Mouse (Mus musculus): ENCODE results near the gene Pear1. TPM values are rescaled to one million over a fixed set of nuclear protein-coding genes. Genes with fewer than 3 reads are reported as not detected.

Gene Pear1
- polyA plus RNA-seq, 1 experiment from 2014 or later: 19.9 TPM

GRCm38 (mm10) chr3:87796736-87797334, 27.3 kb downstream of the Pear1 start, which contains the start of gene Insrr:
Gene Insrr, plus strand, starts transcription at chr3:87796951.
- no peaks in the 10 kb centered on the region for H3K36me3 ChIP-seq
- H3K4me3 ChIP-seq: peak within 1 kb of the TSS; percentile 53
- peaks cover 100% of the 10 kb centered on the region for H3K27me3 ChIP-seq (ENCODE audit: insufficient read depth, poor library complexity, severe bottlenecking)
- peak within 1 kb of the TSS; percentile 67; the same call in 1 of the 2 replicates for H3K27ac ChIP-seq
- no peaks in the 10 kb centered on the region for H3K9me3 ChIP-seq
- peaks cover 35% of the 10 kb centered on the region for H3K4me1 ChIP-seq (replicated peaks)
- peak; percentile 51 for DNase-seq (ENCODE audit: low spot score)
- 1% methylated on average over 29 of the region's 29 CpGs for WGBS

GRCm38 (mm10) chr3:87795336-87796277, 28.5 kb downstream of the Pear1 start:
- peak overlapping the region; percentile 66; the same call in 1 of the 2 replicates for H3K27ac ChIP-seq

DNA sequence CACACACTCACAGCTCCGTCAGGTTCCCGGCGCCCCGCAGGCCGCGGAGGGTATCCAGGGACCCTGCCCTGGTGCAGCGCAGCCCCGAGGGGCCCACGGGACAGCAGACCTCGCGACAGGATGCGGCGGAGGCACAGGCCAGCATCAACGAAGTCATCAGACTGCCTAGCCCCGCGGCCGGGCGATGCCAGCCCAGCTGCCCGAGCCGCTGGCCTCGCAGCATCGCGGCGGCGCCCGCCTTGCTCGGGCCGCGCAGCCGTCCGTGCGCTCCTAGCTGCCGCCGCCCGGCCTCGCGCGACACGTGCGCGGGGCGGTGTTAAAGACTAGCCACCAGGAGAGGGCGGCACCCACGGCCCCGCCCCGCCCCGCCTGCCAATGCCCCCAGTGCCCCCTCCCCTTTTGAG, 29.2 kb downstream of the Pear1 start, which contains the start of gene Ntrk1:
Ntrk1 (minus strand) TSS at position 241 of the 404 bp plus-strand sequence.
- Histone ChIP-seq H3K27ac (peak within 1 kb of the TSS; percentile 66), H3K4me3 (peak within 1 kb of the TSS; percentile 46), H3K36me3 (no peaks in the 10 kb centered on the region), H3K27me3 (ENCODE audit: insufficient read depth, poor library complexity, severe bottlenecking) (peaks cover 99% of the 10 kb centered on the region), H3K9me3 (no peaks in the 10 kb centered on the region), H3K4me1 (replicated peaks) (peaks cover 46% of the 10 kb centered on the region)
- DNase-seq (ENCODE audit: low spot score): peak; percentile 36
- under 1% methylated on average over 47 of the region's 47 CpGs for WGBS

More at GRCm38 (mm10) chr3:87795336-87796277, 28.5 kb downstream of the Pear1 start:
- Histone ChIP-seq H3K27me3 (ENCODE audit: insufficient read depth, poor library complexity, severe bottlenecking) (peaks cover 100% of the 10 kb centered on the region), H3K4me3 (peak overlapping the region; percentile 46), H3K4me1 (replicated peaks) (peaks cover 43% of the 10 kb centered on the region), H3K9me3 (no peaks in the 10 kb centered on the region), H3K36me3 (no peaks in the 10 kb centered on the region)
- peak; percentile 81 for DNase-seq (ENCODE audit: low spot score)
- 15% methylated on average over 33 of the region's 33 CpGs for WGBS

- DNase-seq (ENCODE audit: low spot score): no peak
- no peaks in the 10 kb centered on the region for H3K9me3 ChIP-seq
- H3K27ac ChIP-seq: peak overlapping the region; percentile 45; the same call in 1 of the 2 replicates
- peak overlapping the region; percentile 2; the same call in 1 of the 2 replicates for H3K4me3 ChIP-seq
- H3K27me3 ChIP-seq (ENCODE audit: insufficient read depth, poor library complexity, severe bottlenecking): peaks cover 68% of the 10 kb centered on the region
- no peaks in the 10 kb centered on the region for H3K36me3 ChIP-seq
- WGBS: 30% methylated on average over 5 of the region's 5 CpGs
- H3K4me1 ChIP-seq (replicated peaks): peaks cover 47% of the 10 kb centered on the region
These were observed 34.3 kb downstream of the Pear1 start for GRCm38 (mm10) chr3:87789768-87790167.

- Histone ChIP-seq H3K36me3 (no peaks in the 10 kb centered on the region), H3K27me3 (ENCODE audit: insufficient read depth, poor library complexity, severe bottlenecking) (peaks cover 63% of the 10 kb centered on the region), H3K27ac (peak overlapping the region; percentile 45), H3K4me3 (0 out of 2 replicates have a peak overlapping the region, but pooled peaks have one; percentile 2), H3K4me1 (replicated peaks) (peaks cover 42% of the 10 kb centered on the region), H3K9me3 (no peaks in the 10 kb centered on the region)
- no peak for DNase-seq (ENCODE audit: low spot score)
- 62% methylated on average over 1 of the region's 1 CpGs for WGBS
These were observed 34.9 kb downstream of the Pear1 start for GRCm38 (mm10) chr3:87789248-87789647.

DNA sequence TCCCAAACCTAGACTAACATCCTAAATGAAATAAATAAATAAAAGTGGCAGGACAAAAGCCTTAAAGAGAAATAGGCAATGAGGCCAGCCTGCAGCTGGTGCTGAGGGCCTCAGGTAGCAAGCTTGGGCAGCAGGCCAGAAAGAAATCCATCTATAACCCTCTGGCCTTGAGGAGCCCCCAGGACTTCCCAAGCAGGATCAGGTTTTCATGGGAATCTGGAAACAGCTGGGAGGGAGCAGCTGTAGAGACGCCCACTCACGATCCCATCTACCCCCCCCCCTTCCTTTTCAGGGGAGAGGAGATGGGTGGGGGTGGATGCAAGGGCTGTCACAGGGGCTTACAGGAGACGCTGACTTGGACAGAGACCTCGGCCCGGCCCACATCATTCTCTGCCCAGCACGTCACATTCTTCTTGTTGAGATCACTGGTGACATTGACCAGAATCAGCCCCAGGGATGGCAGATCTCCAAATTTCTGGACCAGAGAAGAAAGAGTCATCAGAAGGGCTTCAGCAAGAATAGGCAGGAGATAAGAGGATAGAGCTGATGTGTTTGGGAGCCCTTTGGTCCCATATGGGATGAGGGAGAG, 38.4 kb downstream of the Pear1 start:
- H3K36me3 ChIP-seq: no peaks in the 10 kb centered on the region
- H3K4me1 ChIP-seq (replicated peaks): peaks cover 43% of the 10 kb centered on the region
- H3K27me3 ChIP-seq (ENCODE audit: insufficient read depth, poor library complexity, severe bottlenecking): peaks cover 38% of the 10 kb centered on the region
- no peak for DNase-seq (ENCODE audit: low spot score)
- H3K27ac ChIP-seq: no peak overlapping the region
- no peaks in the 10 kb centered on the region for H3K9me3 ChIP-seq
- H3K4me3 ChIP-seq: no peak overlapping the region
- WGBS: 64% methylated on average over 6 of the region's 6 CpGs

DNA sequence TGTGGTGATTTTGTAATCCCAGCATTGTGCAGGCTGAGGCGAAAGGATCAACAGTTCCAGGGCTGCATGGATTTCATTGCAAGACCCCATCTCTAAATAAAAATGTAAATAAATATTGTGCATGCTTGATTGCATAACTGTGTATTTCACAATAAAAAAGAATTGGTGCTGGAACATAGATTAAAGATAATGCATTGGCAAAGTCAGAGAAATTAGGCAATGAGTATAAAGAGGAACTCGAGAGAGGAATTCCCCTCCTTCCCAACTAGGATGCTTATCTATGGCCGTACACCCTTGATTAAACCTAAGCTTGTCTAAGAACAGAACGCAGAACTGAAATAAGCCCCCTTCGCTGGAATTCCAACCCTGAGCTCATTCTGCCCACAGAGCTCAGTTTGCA, 39.0 kb downstream of the Pear1 start:
- Histone ChIP-seq H3K4me3 (no peak overlapping the region), H3K27me3 (ENCODE audit: insufficient read depth, poor library complexity, severe bottlenecking) (peaks cover 37% of the 10 kb centered on the region), H3K4me1 (replicated peaks) (peaks cover 43% of the 10 kb centered on the region), H3K36me3 (no peaks in the 10 kb centered on the region), H3K9me3 (no peaks in the 10 kb centered on the region), H3K27ac (no peak overlapping the region)
- 88% methylated on average over 5 of the region's 5 CpGs for WGBS
- no peak for DNase-seq (ENCODE audit: low spot score)

- DNase-seq (ENCODE audit: low spot score): no peak
- WGBS: 82% methylated on average over 25 of the region's 25 CpGs
- H3K4me3 ChIP-seq: no peak overlapping the region
- no peaks in the 10 kb centered on the region for H3K9me3 ChIP-seq
- H3K4me1 ChIP-seq (replicated peaks): peaks cover 43% of the 10 kb centered on the region
- peak overlapping the region; percentile 69 for H3K27ac ChIP-seq
- no peaks in the 10 kb centered on the region for H3K36me3 ChIP-seq
- H3K27me3 ChIP-seq (ENCODE audit: insufficient read depth, poor library complexity, severe bottlenecking): peaks cover 37% of the 10 kb centered on the region
These were observed 40.7 kb downstream of the Pear1 start for GRCm38 (mm10) chr3:87783282-87784023.

DNA sequence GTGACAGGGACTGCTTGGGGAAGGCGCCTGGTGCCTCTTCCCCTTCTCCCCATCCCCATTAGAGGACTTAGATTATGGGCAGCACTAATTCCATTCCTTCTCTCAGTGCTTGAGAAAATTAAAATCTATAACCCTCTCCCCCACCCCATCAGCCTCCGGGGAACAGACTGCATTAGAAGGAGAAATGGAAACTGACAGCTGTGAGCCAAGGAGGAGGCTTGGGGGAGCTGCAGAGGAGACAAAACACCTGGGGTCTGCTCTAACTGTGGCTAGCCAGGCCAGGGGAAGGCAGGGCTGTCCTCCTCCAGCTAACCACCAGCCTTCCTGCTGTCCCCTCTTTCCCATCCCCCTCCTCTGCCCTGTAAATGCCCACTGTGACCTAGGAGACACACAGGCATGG, 45.0 kb downstream of the Pear1 start:
- Histone ChIP-seq H3K9me3 (no peaks in the 10 kb centered on the region), H3K4me3 (no peak overlapping the region), H3K27ac (peak overlapping the region; percentile 64), H3K27me3 (ENCODE audit: insufficient read depth, poor library complexity, severe bottlenecking) (peaks cover 62% of the 10 kb centered on the region), H3K4me1 (replicated peaks) (peaks cover 62% of the 10 kb centered on the region), H3K36me3 (no peaks in the 10 kb centered on the region)
- 32% methylated on average over 2 of the region's 2 CpGs for WGBS
- no peak for DNase-seq (ENCODE audit: low spot score)

- Histone ChIP-seq H3K4me3 (no peak overlapping the region), H3K4me1 (replicated peaks) (peaks cover 67% of the 10 kb centered on the region), H3K27me3 (ENCODE audit: insufficient read depth, poor library complexity, severe bottlenecking) (peaks cover 65% of the 10 kb centered on the region), H3K9me3 (no peaks in the 10 kb centered on the region), H3K36me3 (no peaks in the 10 kb centered on the region), H3K27ac (peak overlapping the region; percentile 64)
- WGBS: 53% methylated on average over 23 of the region's 23 CpGs
- no peak for DNase-seq (ENCODE audit: low spot score)
These were observed 45.8 kb downstream of the Pear1 start for GRCm38 (mm10) chr3:87778283-87778682.

GRCm38 (mm10) chr3:87771088-87771487, 53.0 kb downstream of the Pear1 start:
- WGBS: 48% methylated on average over 6 of the region's 6 CpGs
- H3K27ac ChIP-seq: no peak overlapping the region
- peaks cover 53% of the 10 kb centered on the region for H3K4me1 ChIP-seq (replicated peaks)
- no peak overlapping the region for H3K4me3 ChIP-seq
- DNase-seq (ENCODE audit: low spot score): no peak
- no peaks in the 10 kb centered on the region for H3K36me3 ChIP-seq
- peaks cover 68% of the 10 kb centered on the region for H3K27me3 ChIP-seq (ENCODE audit: insufficient read depth, poor library complexity, severe bottlenecking)
- no peaks in the 10 kb centered on the region for H3K9me3 ChIP-seq

- no peaks in the 10 kb centered on the region for H3K36me3 ChIP-seq
- WGBS: under 1% methylated on average over 4 of the region's 4 CpGs
- DNase-seq (ENCODE audit: low spot score): no peak
- peaks cover 68% of the 10 kb centered on the region for H3K27me3 ChIP-seq (ENCODE audit: insufficient read depth, poor library complexity, severe bottlenecking)
- H3K4me1 ChIP-seq (replicated peaks): peaks cover 52% of the 10 kb centered on the region
- no peak overlapping the region for H3K4me3 ChIP-seq
- no peak overlapping the region for H3K27ac ChIP-seq
- H3K9me3 ChIP-seq: no peaks in the 10 kb centered on the region
These were observed 53.8 kb downstream of the Pear1 start for GRCm38 (mm10) chr3:87770280-87770679.

Measured in hindbrain, embryonic 10.5 days (tissue).